Mouse (Mus musculus): ENCODE measurements at regions not wholly inside any gene's neighbourhood (a gene's known extent, or its start where the extent isn't known, plus 50 kb on each side); places are given as distances from the start of the nearest gene placed in this dataset.

DNA sequence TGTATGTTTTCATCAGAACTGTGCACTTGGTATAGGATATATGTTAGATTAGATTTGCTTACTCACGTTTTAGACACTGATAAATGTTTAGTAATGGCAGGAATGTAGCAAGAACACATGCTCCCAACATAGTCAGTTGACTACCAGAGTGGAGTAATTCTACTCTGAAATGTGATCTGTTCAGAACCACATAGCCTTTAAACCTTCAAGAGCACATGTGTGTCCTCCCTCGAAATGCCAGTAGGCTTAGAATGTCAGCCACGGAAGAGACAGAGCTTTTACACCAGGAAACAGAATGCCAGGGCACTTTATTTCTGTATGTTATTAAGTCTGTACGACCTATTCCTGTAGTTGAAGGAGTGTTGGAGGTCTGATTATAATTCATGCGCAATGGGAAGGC is 51.3 kb upstream of the Cd28 start:
- DNase-seq (ENCODE audit: low spot score in 2 of 2): no peak

DNA sequence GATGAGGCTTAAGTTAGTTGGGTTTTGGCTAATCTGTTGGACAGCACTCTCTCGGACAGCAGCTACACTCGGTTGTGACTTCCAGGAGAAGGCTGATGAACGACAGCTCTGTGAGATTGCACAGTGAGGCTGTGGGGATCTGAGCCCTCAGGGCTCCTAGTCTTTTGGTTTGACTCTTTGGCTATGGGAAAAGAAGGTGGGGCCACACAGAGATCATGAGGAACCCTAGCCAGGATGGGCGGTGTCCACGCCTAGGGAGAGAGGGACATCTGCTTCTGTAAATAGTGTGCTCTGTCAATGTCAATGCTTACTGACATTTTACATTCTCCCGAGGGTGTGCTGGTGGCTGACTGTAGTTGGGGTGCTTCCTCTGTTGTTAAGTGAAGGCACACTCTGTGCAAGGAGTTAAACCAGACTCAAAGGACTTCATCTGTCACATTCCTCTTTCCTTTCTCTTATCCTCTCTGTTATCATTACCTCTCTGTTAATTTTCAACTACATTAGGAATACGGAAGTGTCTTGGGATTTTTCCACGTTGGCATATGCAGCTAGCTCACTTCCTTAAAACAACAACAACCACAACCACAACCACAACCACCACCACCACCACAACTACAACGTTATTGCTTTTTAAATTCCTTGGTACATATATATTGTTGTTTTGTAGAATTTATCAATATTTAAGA is 54.2 kb upstream of the Cd28 start:
- no peak for DNase-seq (ENCODE audit: low spot score in 2 of 2)

DNA sequence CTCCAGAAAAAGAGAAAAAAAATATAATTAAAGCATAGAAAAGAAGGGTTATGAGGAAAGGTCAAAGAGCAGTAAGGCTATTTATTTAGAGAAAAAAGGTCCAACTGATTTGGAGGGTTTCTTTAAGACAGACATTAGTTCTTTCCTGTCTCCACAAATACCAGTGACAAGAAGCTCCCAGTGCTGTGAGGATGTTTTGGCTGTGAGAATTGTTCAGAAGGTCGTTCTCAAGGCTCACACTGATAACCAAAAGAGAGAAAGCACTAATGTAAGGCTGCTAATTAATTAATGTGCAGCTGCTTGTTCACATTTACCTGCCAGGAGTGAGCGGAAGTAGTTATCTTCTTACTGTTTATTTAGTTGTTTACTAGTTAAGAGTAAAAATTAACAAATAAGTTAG is 54.7 kb upstream of the Cd28 start:
- DNase-seq (ENCODE audit: low spot score in 2 of 2): no peak

DNA sequence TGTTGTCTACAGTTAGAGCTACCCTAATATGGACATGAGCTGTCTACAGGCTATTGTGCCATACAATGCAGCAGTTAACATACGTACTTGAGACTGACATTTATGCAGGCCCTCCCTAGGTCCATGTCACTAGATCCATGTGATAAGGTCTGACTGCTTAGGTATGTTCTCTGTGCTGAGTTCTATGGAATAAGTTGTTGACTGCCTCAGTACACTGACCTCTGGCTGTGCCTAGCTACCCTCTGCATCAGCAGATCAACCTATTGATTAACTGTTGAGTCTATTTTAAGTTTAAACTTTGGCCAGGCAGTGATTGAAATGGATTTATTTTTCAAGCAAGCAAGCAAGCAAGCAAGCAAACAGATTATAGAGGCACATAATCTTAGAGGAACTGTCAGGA is 57.0 kb upstream of the Cd28 start:
- no peak for DNase-seq (ENCODE audit: low spot score in 2 of 2)

DNA sequence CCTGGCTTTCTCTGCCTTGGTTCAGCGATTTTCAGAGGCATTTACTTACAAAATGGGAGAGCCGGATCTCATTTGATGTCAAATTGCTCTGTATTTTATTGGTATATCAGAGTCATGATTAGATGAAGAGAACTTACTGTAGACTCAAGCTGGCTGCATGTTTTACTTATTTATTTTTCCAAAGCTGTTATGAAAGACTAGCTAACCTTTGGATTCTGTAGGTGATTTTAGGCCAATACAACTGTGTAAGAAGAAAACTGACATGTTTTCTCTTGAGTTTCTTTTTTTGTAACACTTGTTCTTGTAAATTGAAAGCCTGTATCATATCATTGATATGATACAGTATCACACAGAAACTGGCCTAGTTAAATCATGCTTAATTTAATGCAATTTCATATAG is 57.6 kb upstream of the Cd28 start:
- no peak for DNase-seq (ENCODE audit: low spot score in 2 of 2)

DNA sequence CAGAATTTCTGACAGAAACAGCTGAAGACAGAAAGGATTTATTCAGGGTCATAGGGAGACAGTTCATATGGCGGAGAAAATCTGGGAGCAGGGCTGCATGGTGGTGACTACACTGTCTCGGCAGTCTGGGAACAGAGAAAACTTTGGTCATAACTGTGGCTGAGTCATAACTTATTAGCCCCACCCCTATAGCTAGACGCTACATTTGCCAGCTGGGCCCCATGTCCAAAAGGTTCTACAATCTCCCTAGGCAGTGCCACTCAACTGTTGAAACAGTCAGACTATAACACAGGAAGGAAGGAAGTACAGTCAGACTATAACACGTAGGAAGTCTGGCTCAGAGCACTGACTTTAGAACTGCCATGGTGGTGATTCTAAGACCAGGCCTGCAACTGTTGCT is 58.2 kb upstream of the Cd28 start:
- DNase-seq (ENCODE audit: low spot score in 2 of 2): no peak

DNA sequence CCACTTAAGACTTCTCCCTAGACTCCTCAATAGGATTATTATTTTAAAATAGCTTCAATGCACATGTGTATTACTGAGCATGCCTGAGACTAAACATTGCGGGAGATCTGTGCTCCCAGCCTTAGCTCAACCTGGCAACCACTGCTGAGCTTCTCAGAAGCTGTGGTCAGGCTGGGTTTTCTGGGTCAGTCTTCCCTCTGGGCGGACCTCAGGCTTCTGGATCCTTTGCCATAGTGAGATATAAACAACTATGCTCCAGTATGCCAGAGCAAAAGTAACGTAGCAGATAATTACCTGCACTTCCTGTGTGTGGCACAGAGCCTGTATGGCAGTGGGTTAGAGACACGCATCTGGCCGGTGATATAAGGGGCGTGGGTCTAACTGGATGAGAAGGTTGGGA is 59.1 kb upstream of the Cd28 start:
- no peak for DNase-seq (ENCODE audit: low spot score in 2 of 2)

DNA sequence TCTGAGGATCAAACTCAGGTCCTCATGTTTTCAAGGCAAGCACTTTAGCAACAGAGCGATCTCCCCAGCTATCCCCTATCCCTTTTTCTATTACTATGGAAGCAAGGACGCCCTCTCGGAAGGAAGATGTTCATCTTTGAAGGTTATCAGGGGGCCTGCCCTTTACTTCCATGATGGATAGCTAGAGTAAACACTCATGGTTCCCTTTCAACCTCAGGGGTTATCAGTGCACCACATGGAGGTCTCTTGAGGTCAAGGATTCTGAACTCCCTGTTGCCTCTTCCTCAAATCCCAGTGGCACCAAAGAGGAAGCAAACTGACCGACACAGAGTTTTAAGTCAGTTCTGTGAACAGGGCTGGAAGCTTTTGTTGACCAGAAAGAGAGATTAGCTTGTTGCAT is 59.6 kb upstream of the Cd28 start:
- no peak for DNase-seq (ENCODE audit: low spot score in 2 of 2)

DNA sequence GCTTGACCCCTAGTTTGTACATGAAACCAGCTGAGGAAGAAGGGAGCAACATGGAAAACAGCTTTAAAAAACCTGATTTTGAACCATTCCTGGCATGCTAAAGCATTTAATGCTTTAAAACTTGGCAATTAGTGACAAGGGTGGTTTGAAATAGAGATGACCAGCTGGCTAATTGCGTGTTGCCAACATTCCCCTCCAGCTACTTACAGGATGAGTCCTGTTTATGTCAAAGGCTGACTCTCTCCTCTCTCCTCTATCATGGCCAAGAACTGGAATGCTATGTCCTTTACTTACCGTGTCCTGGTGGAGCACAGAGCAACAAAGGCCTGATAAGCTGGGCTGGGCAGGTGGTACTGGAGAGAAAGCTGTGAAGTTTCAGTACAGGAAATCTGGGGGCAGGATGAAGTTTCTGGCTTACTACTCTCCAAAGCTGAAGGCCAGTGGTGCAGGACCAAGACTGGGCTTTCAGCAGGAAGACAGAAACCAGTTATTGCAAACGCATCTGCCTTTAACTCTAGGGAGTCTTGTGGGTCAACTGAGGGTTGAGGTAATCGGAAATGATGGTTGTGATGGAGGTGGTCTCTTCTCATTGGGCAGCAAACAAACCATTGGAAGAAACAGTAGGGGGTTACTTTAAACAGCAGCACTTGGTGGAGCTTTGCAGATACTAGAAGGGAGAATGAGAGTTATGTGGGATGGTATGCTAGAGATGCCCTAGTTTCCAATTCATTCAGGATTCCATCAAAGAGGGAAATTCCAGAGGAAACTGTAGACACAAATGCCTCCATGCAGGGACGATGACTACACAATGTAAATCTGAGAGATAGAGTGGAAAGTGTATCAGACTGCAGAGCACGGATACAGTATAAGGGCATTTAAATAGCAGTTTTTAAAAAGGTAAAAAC is 60.7 kb upstream of the Cd28 start:
- DNase-seq (ENCODE audit: low spot score in 2 of 2): no peak

DNA sequence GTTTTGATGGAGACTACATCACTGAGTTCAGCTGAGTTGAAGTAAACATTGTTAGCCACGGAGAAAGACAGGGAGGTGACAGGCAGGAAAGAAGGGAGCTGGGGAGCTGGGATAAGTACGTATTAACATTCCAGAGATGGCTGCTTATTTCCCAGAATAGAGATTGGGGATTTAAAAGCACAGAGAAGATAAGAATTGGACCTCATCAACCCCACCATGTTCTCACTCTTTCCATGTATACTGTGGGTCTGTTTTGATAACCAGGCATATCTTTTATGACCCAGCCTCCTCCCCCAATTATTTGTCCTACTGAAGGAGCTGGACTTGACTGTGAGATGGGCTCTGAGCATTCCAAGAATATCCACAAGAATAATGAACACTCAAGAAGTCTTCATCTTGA is 61.4 kb upstream of the Cd28 start:
- no peak for DNase-seq (ENCODE audit: low spot score in 2 of 2)

DNA sequence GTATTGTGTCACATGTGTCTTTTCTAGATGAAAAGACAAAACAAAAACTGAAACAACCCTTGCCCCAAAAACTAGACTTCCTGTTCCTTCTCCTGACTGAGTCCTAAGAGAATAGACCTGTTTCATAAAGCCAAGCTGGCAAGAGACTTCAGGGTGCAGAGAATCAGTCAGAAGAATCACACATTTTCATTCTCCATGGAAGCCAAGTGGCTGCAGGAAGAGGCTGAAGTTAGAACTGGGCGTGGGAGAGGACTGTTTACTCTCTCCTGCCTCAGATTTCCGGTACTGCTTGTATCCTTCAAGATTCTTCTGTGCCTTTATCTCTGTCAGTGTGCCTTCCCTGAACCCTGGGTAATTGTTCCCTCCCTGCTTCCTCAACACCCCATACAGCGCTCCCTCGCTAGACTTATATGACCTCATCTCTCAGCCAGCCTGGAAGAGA is 64.0 kb upstream of the Cd28 start:
- no peak for DNase-seq (ENCODE audit: low spot score in 2 of 2)

DNA sequence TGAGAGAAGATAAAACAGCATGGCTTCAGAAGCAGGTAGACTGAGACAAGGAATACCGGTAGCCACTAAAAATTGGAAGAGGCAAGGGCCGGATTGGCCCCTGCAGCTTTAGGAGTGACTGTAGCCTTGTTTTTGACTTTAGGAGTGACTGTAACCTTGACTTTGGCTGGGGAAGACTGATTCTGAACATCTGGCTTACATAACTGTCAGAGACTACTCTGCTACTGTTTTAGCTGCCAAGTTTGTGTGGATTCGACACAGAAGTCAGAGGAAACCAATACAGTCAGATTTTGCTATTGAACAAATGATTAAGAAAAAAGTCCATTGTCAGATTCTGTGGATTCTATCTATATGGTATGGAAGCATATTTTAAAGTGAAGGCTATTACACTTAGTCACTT is 66.4 kb upstream of the Cd28 start:
- DNase-seq (ENCODE audit: low spot score in 2 of 2): no peak

DNA sequence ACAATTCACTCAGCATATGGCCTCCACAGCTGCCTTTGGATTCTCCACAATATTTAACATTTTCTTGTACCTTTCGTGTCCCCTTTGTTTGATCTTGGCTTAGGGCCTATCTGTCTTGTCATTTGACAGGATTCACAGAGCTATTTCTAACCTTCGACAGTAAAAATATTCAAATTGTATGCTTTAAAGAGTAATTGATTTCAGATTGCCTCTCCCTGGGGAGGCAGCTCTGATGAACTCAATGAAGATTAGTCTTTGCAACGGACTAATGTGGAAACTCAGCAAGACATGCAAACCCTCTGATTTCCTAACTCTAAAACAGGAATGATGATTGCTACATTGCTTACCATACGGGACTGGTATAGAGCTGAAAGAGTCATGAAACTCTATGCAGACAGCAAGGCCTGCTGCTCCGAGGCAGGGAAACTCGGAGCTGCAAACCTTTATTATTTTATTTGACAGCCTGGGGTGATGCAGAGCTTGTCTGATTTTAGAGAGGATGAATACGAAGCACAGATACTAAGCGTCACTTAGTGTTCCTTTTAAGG is 67.2 kb upstream of the Cd28 start:
- no peak for DNase-seq (ENCODE audit: low spot score in 2 of 2)

DNA sequence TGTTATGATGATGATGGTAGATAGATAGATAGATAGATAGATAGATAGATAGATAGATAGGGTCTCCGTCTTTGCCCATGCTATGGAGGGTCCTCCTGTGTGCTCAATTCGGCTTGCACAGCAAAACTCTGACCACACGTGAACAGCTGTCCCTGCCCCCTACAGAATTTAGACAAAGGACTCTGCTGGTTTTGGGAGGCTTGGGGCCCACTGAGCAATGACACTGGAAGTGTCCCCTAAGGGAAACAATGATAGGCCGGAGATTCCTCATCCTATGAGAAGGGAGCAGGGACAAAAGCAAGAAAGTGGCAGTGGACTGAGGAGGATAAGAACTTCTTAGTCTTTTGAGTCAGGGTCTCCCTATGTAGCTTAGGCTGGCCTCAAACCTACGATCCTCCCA is 69.8 kb upstream of the Cd28 start:
- DNase-seq (ENCODE audit: low spot score in 2 of 2): no peak

DNA sequence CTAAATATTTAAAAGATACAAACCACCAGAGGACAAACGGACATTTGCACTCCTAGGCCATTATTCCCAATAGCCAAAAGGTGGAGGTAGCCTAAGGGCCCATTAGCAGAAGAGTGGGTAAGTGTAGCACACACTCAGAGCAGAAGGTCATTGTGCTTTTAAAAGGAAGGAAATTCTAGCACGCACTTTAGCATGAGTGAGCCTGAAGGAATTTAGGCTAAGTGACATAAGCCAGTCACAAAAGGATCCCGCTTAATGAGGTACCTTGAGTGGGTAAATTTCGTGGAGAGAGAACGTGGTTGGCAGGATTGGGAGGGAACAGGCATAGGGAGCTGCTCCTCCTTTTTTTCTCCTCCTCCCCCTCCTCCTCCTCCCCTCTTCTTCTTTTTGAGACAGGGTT is 70.4 kb upstream of the Cd28 start:
- DNase-seq (ENCODE audit: low spot score in 2 of 2): no peak

DNA sequence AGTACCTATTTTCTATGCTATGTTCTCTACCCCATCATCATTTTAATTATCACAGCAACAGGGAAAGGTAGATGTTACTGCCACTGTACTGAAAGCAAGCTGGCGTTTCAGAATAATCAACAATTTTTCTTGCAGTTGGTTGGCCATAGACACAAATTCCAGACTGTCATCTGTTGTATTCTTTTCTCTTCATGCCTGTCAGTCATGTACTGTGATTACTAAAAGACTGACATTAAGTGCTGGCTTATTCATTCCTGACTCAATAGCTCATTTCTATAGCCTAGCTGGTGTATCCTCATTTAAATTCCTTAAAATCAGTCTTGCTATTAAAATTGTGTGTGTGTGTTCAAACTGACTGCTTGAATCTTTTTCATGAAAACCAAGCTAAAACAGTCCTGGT is 71.4 kb upstream of the Cd28 start:
- DNase-seq (ENCODE audit: low spot score in 2 of 2): no peak

DNA sequence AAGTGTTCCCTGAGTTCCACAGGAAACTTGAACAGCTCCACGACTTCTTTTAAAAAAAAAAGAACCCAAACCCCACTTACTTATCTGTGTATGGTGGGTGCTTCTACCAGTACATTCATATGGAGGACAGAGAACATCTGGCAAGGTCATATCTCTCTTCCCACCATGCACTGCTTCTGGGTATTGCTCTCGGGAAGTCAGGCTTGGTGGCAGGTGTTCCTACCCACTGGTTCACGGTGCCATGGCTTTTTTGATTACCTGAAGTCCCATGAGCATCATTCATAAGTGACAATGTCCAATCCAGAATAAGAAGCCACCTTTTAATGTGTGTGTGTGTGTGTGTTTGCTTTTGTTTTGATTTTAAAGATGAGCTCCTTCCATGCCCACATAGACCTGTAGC is 73.8 kb upstream of the Cd28 start:
- DNase-seq (ENCODE audit: low spot score in 2 of 2): no peak

DNA sequence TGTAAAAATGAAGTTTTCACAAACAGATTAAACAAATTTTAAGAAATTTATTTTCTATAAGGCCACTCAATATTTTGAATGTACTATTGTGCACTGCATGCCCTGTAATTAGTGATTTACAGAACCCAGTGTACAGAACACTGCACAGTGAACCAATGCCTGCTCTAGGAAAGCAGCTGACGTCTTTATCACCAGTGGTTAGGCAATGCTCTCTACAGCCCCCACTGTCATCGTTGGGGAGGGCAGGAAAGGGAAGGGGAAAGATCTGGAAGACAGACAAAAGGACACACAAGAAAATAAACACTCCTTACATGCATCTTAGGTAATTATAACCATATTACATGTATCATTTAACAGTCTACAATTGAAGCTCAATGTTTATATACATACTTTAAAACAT is 74.4 kb upstream of the Cd28 start:
- no peak for DNase-seq (ENCODE audit: low spot score in 2 of 2)

DNA sequence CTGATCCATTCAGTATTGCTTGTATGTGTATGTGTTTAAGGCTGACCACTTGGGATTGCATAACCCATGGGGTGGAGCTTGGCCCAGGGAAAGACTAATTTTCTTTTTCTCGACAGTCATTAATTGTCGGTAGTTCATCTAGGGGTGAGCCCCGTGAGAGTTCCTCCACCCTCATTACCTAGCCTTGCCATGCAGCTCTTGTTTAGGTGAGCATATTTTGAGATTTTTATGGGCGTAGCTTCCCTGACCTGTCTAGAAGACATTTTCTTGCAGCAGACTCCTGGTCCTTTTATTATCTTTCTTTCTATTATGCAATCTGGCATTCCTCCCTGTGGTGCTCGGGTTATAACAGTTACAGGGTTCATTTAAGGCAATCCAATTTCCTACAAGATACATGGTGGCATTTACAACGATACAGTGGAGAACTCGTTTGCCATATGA is 74.4 kb upstream of the Raph1 start:
- no peak for DNase-seq (ENCODE audit: low spot score in 2 of 2)

DNA sequence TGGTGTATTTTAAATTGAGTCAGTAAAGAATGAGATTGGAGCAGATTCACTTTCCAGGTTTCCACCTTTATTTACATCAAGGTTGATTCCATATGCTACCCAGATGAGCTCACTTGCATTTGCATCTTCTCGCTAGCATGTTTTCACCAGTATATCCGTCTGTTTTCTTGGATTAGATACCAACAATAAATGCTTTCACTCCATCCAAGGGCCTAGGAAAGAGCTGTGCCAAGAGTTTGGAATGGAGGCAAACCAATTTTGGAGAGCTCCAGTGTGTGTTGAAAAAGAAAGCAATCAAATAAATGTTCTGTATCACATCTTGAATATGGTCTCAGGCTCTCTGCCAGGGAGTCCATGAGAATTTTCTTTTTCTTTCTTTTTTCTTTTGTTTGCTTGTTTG is 72.6 kb upstream of the Raph1 start:
- no peak for DNase-seq (ENCODE audit: low spot score in 2 of 2)

DNA sequence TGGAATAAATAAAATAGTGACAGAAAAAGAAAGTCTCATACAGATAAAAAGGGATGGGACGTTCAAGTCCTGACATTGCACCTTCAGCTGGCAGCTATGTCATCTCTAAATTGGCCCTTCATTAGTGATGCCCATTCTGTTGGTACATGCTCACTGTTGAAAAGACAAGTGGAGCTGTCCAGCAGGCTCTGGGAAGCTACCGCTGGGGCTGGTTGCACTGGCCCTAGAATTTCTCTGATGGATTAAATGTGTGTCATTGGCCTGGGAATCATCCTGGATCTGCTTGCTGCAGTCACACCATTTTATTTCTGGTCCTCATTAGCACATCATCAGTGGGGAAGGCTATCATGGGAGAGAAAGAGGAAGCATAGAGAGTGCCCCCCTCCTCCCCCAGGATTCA is 72.2 kb upstream of the Raph1 start:
- DNase-seq (ENCODE audit: low spot score in 2 of 2): no peak

DNA sequence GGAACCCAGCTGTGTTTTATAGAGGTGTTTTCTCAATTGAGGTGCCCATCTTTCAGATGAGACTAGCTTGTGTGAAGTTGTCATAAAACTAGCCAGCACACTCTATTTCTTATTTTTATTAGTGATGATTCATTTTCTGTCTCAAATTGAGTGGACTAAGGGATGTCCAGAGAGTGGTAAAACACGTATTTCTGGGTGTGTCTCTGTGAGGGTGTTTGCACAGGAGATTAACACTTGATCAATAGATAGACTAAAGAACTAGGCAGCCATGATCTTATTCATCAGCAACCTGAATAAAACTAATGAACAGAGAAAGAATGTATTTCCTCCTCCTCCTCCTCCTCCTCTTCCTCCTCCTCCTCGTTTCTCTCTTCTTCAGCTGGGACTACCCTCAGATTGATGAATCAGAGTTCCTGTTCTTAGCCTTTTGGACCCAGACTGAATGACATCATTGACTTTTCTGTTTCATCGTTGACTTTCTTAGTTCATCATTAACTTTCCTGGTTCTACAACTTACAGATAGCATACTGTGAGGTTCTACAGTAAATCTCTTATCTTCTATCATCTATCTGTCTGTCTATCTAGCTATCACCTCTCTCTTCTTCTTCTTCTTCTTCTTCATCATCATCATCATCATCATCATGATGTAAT is 70.0 kb upstream of the Raph1 start:
- no peak for DNase-seq (ENCODE audit: low spot score in 2 of 2)
